Mouse (Mus musculus) midbrain, embryonic 10.5 days (tissue): ENCODE results near the gene D430041D05Rik. TPM values are rescaled to one million over a fixed set of nuclear protein-coding genes. Genes with fewer than 3 reads are reported as not detected.

Experiments used
- DNase-seq: peaks from one replicate; pipeline ENCODE4 v3.0.0-alpha.2; 2017; ENCODE audit warnings: low spot score
- H3K27ac ChIP-seq: fragments of 300-500 bp; sonication (generic); replicated peaks from 2 replicates; pipeline ENCODE4 v1.5.1; 2016; ENCODE audit warnings: mild to moderate bottlenecking
- H3K27me3 ChIP-seq: fragments of 300-500 bp; sonication (generic); 2 replicates; pipeline ENCODE4 v1.6.1; 2016; ENCODE audit warnings: low read depth, mild to moderate bottlenecking; ENCODE audit not compliant: poor library complexity, severe bottlenecking
- H3K36me3 ChIP-seq: fragments of 300-500 bp; sonication (generic); 2 replicates; pipeline ENCODE4 v1.6.1; 2016; ENCODE audit warnings: mild to moderate bottlenecking, moderate library complexity
- H3K4me1 ChIP-seq: fragments of 300-500 bp; sonication (generic); 2 replicates; pipeline ENCODE4 v1.6.1; 2016
- H3K4me3 ChIP-seq: fragments of 300-500 bp; sonication (generic); 2 replicates; pipeline ENCODE4 v1.5.1; 2016; ENCODE audit warnings: mild to moderate bottlenecking, moderate library complexity
- H3K9me3 ChIP-seq: fragments of 300-500 bp; sonication (generic); replicated peaks from 2 replicates; pipeline ENCODE4 v1.6.1; 2016; ENCODE audit warnings: mild to moderate bottlenecking
- WGBS: fragments of 180-500 bp; shearing (Covaris S2); methylation state at CpG from one replicate; pipeline ENCODE4 v1.1.7; 2016; 5-methylcytosine and 5-hydroxymethylcytosine counted together
- polyA plus RNA-seq: library from polyadenylated mRNA; unstranded; fragments of >200 nt; fragmentation: Nextera tagmentation; extraction: Ambion mirVana; gene quantifications from 2 replicates; pipeline ENCODE4 v1.2.1, GENCODE M21; 2016

D430041D05Rik gene
- polyA plus RNA-seq: 0.95 and 1.5 TPM in 2 replicates

- Histone ChIP-seq H3K27ac (peak within 1 kb of the TSS; percentile 88), H3K4me3 (peak within 1 kb of the TSS; percentile 84), H3K4me1 (peaks cover 27% of the 10 kb centered on the region), H3K27me3 (peaks cover 70% of the 10 kb centered on the region), H3K36me3 (no peaks in the 10 kb centered on the region), H3K9me3 (no peaks in the 10 kb centered on the region)
- DNase-seq: no peak
- 70% methylated on average over 4 of the region's 4 CpGs for WGBS
Observed at GRCm38 (mm10) chr2:104410963-104411545, at the start of gene D430041D05Rik. Gene D430041D05Rik (minus strand): TSS chr2:104411013.

GRCm38 (mm10) chr2:104460021-104460420, 49.2 kb upstream of the D430041D05Rik start:
- no peak overlapping the region for H3K4me3 ChIP-seq
- H3K9me3 ChIP-seq: no peaks in the 10 kb centered on the region
- 86% methylated on average over 3 of the region's 3 CpGs for WGBS
- no peak overlapping the region for H3K27ac ChIP-seq
- no peaks in the 10 kb centered on the region for H3K36me3 ChIP-seq
- peaks cover 10% of the 10 kb centered on the region for H3K4me1 ChIP-seq
- no peak for DNase-seq
- no peaks in the 10 kb centered on the region for H3K27me3 ChIP-seq

GRCm38 (mm10) chr2:104458569-104459332, 47.9 kb upstream of the D430041D05Rik start:
- no peaks in the 10 kb centered on the region for H3K9me3 ChIP-seq
- DNase-seq: no peak
- H3K36me3 ChIP-seq: no peaks in the 10 kb centered on the region
- no peaks in the 10 kb centered on the region for H3K27me3 ChIP-seq
- H3K4me3 ChIP-seq: no peak overlapping the region
- WGBS: 90% methylated on average over 8 of the region's 8 CpGs
- no peak overlapping the region for H3K27ac ChIP-seq
- peaks cover 10% of the 10 kb centered on the region for H3K4me1 ChIP-seq

GRCm38 (mm10) chr2:104457106-104457505, 46.3 kb upstream of the D430041D05Rik start:
- Histone ChIP-seq H3K9me3 (no peaks in the 10 kb centered on the region), H3K27ac (no peak overlapping the region), H3K4me1 (peaks cover 10% of the 10 kb centered on the region), H3K4me3 (no peak overlapping the region), H3K36me3 (no peaks in the 10 kb centered on the region), H3K27me3 (no peaks in the 10 kb centered on the region)
- DNase-seq: no peak
- WGBS: 90% methylated on average over 3 of the region's 3 CpGs

- no peak overlapping the region for H3K4me3 ChIP-seq
- WGBS: 82% methylated on average over 3 of the region's 3 CpGs
- H3K27me3 ChIP-seq: no peaks in the 10 kb centered on the region
- no peaks in the 10 kb centered on the region for H3K36me3 ChIP-seq
- H3K27ac ChIP-seq: no peak overlapping the region
- DNase-seq: no peak
- H3K9me3 ChIP-seq: no peaks in the 10 kb centered on the region
- peaks cover 6% of the 10 kb centered on the region for H3K4me1 ChIP-seq
Observed at GRCm38 (mm10) chr2:104450685-104451084, 39.9 kb upstream of the D430041D05Rik start.

- Histone ChIP-seq H3K27me3 (no peaks in the 10 kb centered on the region), H3K9me3 (no peaks in the 10 kb centered on the region), H3K27ac (no peak overlapping the region), H3K4me1 (no peaks in the 10 kb centered on the region), H3K4me3 (no peak overlapping the region), H3K36me3 (no peaks in the 10 kb centered on the region)
- no peak for DNase-seq
- 93% methylated on average over 1 of the region's 1 CpGs for WGBS
Observed at GRCm38 (mm10) chr2:104449191-104449590, 38.4 kb upstream of the D430041D05Rik start.

GRCm38 (mm10) chr2:104448201-104448600, 37.4 kb upstream of the D430041D05Rik start:
- H3K9me3 ChIP-seq: no peaks in the 10 kb centered on the region
- H3K27me3 ChIP-seq: no peaks in the 10 kb centered on the region
- H3K4me1 ChIP-seq: no peaks in the 10 kb centered on the region
- 86% methylated on average over 4 of the region's 4 CpGs for WGBS
- no peak for DNase-seq
- no peak overlapping the region for H3K4me3 ChIP-seq
- H3K36me3 ChIP-seq: no peaks in the 10 kb centered on the region
- H3K27ac ChIP-seq: no peak overlapping the region

- Histone ChIP-seq H3K4me1 (no peaks in the 10 kb centered on the region), H3K27me3 (no peaks in the 10 kb centered on the region), H3K9me3 (no peaks in the 10 kb centered on the region), H3K27ac (no peak overlapping the region), H3K36me3 (peaks cover 10% of the 10 kb centered on the region; the same call in 1 of the 2 replicates), H3K4me3 (no peak overlapping the region)
- WGBS: 69% methylated on average over 1 of the region's 1 CpGs
- no peak for DNase-seq
Observed at GRCm38 (mm10) chr2:104446016-104446415, 35.2 kb upstream of the D430041D05Rik start.

GRCm38 (mm10) chr2:104444776-104445175, 34.0 kb upstream of the D430041D05Rik start:
- Histone ChIP-seq H3K27ac (no peak overlapping the region), H3K4me1 (no peaks in the 10 kb centered on the region), H3K27me3 (no peaks in the 10 kb centered on the region), H3K4me3 (no peak overlapping the region), H3K9me3 (no peaks in the 10 kb centered on the region), H3K36me3 (peaks cover 22% of the 10 kb centered on the region)
- DNase-seq: peak; percentile 45
- 44% methylated on average over 2 of the region's 2 CpGs for WGBS

- no peak overlapping the region for H3K4me3 ChIP-seq
- DNase-seq: no peak
- peaks cover 40% of the 10 kb centered on the region for H3K36me3 ChIP-seq
- no peaks in the 10 kb centered on the region for H3K27me3 ChIP-seq
- H3K27ac ChIP-seq: no peak overlapping the region
- 77% methylated on average over 4 of the region's 4 CpGs for WGBS
- H3K4me1 ChIP-seq: no peaks in the 10 kb centered on the region
- H3K9me3 ChIP-seq: no peaks in the 10 kb centered on the region
Observed at GRCm38 (mm10) chr2:104442341-104442740, 31.5 kb upstream of the D430041D05Rik start.

- no peak for DNase-seq
- 96% methylated on average over 3 of the region's 3 CpGs for WGBS
Observed at GRCm38 (mm10) chr2:104436226-104436625, 25.4 kb upstream of the D430041D05Rik start.

GRCm38 (mm10) chr2:104431067-104431466, 20.3 kb upstream of the D430041D05Rik start:
- DNase-seq: no peak
- peaks cover 65% of the 10 kb centered on the region for H3K36me3 ChIP-seq
- no peaks in the 10 kb centered on the region for H3K27me3 ChIP-seq
- H3K4me3 ChIP-seq: no peak overlapping the region
- H3K4me1 ChIP-seq: no peaks in the 10 kb centered on the region
- H3K27ac ChIP-seq: no peak overlapping the region
- no peaks in the 10 kb centered on the region for H3K9me3 ChIP-seq
- WGBS: 94% methylated on average over 6 of the region's 6 CpGs

More at GRCm38 (mm10) chr2:104436226-104436625, 25.4 kb upstream of the D430041D05Rik start:
- no peak overlapping the region for H3K27ac ChIP-seq
- H3K9me3 ChIP-seq: no peaks in the 10 kb centered on the region
- no peaks in the 10 kb centered on the region for H3K4me1 ChIP-seq
- H3K4me3 ChIP-seq: no peak overlapping the region
- H3K36me3 ChIP-seq: peaks cover 85% of the 10 kb centered on the region
- H3K27me3 ChIP-seq: no peaks in the 10 kb centered on the region

- WGBS: 95% methylated on average over 5 of the region's 5 CpGs
Observed at GRCm38 (mm10) chr2:104430566-104430965, 19.8 kb upstream of the D430041D05Rik start.

More at GRCm38 (mm10) chr2:104430566-104430965, 19.8 kb upstream of the D430041D05Rik start:
- Histone ChIP-seq H3K27ac (no peak overlapping the region), H3K27me3 (no peaks in the 10 kb centered on the region), H3K9me3 (no peaks in the 10 kb centered on the region), H3K36me3 (peaks cover 60% of the 10 kb centered on the region), H3K4me1 (no peaks in the 10 kb centered on the region), H3K4me3 (no peak overlapping the region)
- no peak for DNase-seq
